Mouse (Mus musculus) kidney, adult 11 months (tissue): ENCODE measurements around the gene Armh1.
A peak's percentile ranks its signal among the peaks of the same experiment; 100 is the strongest.
"Not testable (repeated sequence)": the region's sequence is repeated elsewhere in the genome, so short reads cannot be mapped to it uniquely, and the experiment has no call there.

Source experiments
- DNase-seq: peaks from one replicate; pipeline ENCODE4 v3.0.0; 2022

Gene Armh1

GRCm38 (mm10) chr4:117267284-117267683 is 15.4 kb upstream of the Armh1 start:
- DNase-seq: peak; percentile 57

GRCm38 (mm10) chr4:117262987-117263386 is 11.1 kb upstream of the Armh1 start:
- no peak for DNase-seq

DNA sequence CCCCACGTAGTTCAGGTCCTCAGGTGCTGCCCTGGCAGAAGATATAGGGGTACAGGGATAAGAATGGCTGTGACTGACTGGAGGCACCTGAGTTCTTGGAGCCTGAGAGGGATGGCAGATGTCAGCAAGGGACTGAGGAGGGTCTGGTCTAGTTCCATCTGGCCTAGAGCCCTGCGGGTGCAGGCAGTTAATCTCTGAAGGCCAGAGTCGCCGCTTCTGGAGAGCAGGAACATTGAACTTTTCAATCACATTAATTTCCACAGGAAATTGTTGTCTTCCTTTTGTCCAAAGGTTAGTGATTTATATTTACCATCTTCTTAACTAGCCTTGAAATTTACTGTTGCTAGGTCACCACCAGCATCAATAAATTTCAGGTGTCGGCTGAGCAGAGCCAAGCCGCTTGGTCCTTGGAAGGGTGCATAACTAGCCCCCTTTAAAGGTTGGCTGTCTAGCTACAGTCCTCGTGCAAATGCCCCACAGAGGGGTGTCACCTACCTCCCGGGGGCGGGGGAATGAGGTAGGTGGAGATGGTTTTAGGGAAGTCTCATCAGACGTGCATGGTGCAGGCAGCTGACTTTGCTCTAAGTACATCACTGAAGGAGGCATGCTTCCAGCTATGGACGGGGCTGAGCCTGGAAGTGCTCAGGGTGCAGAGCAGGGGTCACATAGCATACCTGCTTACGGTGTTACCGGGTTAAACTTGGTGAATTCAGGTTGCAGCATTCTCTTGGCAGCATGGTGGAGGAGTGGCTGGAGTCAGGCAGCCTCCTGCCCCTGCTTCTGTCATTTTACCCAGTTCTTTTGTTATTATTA is 10.4 kb upstream of the Armh1 start:
- no peak for DNase-seq

- no peak for DNase-seq
Measured at GRCm38 (mm10) chr4:117261222-117261621, 9.3 kb upstream of the Armh1 start.

- not testable (repeated sequence) for DNase-seq
Measured at GRCm38 (mm10) chr4:117259909-117260308, 8.0 kb upstream of the Armh1 start.

DNA sequence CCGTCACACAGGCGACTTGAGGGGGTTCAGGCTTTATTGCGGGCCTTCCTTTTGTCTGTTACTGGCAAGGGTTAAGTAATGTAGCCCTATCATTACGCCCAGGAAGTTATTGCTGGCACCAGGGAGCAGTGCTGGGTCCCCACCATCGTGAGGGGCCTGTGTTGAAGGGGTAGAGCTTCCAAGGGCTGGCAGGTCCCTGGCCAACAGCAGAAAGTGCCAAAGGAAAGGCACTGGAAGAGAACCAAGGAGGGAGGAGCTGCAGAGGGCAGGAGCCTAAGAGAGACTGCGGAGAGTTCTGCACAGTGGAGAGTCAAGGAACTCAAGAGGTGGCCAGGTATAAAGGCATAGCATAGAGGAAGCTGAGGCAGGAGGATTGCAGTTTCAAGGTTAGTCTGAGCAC is 2.7 kb upstream of the Armh1 start:
- DNase-seq: no peak

GRCm38 (mm10) chr4:117254017-117254627 is 2.2 kb upstream of the Armh1 start:
- no peak for DNase-seq

DNA sequence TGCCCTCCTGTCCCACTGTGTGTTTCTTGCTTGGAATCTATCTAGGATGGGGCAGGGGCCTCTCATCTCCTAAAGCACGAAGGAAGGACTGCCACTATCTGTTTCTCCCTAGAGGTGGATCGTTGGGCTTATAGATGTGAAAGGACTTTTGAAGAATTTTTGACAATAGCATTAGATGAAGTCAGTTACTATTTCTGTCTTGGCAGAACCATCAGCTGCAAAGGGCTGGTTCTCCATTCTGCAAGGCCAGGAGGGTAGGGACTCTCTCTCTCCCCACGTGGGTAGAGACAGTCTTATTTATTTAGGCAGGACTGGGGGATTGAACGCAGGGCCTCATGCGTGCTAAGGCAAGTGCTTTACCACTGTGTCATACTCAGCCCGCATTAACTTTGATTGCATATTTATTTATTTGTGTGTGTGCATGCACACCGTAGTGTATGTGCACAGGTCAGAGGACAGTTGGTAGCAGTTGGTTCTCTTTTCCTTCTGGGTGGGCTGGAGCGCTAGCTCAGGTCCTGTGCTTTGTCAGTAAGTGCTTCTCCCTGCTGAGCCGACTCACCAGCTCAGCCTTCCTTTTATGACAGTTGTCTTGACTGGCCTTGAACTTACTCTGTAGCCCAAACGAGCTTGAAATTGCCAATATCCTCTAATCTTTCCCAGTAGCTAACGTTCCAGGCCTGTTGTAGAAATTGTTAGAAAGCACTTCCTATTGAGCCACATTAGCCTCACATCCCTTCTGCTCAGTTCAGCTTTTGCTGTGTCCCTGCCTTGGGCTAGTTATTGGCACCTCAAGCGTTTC is 1.5 kb upstream of the Armh1 start:
- no peak for DNase-seq

DNA sequence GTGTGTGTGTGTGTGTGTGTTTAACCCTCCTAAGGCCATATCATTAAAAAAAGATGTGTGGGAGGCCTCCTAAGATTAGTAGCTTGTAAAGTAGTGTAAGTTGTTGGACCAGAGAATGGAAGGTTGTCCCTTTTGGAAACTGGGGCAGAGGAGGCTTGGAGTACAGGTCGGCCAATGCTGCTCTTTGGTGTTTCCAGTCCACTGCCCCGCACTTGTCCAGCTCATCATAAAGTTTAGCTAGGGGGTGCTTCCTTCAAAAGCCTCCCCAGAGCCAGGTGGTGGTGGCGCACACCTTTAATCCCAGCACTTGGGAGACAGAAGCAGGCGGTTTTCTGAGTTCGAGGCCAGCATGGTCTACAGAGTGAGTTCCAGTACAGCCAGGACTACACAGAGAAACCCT is 830 bp upstream of the Armh1 start:
- peak; percentile 53 for DNase-seq

- no peak for DNase-seq
Measured at GRCm38 (mm10) chr4:117252351-117252750, 426 bp upstream of the Armh1 start.

DNA sequence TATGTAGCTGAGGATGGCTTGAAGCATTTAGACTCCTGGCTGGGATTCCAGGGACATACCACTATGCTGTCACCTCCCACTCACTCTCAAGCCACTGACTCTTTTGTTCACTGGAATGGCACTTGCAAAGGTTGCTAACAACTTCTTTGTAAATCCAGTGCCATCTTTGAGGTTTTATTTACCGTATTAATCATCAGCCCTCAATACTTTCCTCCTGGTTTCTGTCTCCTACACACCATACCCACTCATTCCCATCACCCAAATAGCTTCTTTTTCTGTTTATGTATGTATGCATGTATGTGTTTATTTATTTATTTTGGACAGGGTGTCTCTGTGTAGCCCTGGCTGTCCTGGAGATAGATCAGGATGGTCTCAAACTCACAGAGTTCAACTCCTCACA is 943 bp downstream of the Armh1 start:
- no peak for DNase-seq

DNA sequence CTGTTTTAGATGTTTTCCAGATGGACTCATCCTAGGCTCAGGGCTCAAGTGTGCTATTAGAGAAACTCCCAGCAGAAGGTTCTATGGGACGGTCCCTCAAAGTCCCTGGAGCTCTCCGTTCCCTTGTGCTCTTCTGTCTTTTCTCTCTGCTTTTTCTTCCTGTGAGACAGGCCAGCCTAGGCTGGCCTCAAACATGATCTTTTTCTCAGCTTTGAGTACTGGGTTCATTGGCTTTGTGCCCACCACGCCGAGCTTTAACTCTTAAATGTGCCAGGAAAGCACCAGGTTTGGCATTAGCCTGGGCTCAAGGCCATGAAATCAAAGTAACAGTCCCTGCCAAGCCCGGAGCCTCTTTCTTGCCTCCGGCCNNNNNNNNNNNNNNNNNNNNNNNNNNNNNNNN is 11.1 kb downstream of the Armh1 start:
- DNase-seq: peak; percentile 47

GRCm38 (mm10) chr4:117239153-117239552 is 12.8 kb downstream of the Armh1 start:
- DNase-seq: peak; percentile 44

DNA sequence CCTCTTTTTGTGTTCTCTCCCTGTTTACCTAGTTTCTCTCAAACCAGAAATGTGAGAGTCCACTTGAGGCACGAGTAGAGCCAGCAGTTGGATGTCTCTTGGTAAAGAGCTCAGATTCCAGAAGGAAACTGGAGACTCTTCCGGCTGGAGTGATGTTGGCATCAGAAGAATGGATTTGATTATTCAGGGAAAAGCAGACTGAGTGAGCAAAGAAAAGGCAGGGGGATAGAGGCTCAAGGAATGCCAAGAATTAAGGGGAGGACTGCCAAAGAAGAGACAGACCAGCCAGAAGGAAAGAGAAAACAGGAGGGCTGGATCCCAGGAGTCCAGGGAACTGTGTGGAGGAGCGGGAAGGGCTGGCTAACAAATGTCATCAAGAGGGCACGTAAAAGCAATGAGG is 16.1 kb downstream of the Armh1 start:
- DNase-seq: no peak

DNA sequence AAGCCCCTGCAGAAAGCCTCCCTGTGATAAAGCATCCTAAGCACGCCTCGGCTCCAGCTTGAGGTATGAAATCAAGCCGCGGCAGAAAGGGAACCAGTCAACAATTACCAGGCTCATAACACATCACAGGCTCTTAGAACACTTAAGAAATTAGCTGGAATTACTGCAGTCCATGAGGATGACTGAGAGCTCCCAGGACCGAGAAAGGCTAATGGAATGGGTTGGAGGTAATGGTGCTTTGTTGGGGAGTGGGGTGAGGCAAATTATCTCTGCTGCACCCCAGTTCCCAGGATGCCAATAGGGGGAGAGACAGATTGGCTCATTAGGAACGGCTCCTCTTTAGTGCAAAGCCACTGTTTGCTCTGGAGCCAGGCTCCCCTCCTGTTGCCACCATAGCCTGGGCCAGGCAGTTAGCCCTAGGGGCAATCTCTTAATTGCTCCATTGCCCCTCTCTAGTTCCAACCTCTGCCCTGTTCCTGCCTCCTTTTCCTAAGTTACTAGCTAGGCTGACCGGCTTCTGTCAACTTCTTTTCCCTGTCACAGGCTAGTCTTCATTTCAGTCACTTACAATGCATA is 17.7 kb downstream of the Armh1 start:
- DNase-seq: no peak

- DNase-seq: no peak
Measured at GRCm38 (mm10) chr4:117231208-117231607, 20.7 kb downstream of the Armh1 start.

GRCm38 (mm10) chr4:117230331-117230730 is 21.6 kb downstream of the Armh1 start:
- no peak for DNase-seq

DNA sequence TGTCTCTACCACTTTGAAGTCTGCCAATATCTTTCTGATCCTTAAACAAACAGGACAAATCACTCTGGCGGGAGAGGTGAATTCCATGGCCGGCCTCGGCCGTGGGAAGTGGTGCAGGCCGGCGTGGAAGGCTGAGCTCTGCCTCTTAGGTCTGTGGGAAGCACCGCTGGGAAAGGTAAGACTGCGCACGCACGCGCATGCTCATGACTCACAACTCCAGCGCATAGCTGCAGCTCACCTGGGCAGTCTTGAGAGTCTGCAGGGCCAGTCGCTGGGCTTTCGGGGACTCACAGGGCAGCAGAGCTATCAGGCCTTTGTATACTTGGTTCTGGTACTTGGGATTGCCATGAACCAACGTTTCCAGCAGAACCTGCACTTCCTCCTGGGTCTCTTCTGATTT is 22.3 kb downstream of the Armh1 start:
- no peak for DNase-seq

DNA sequence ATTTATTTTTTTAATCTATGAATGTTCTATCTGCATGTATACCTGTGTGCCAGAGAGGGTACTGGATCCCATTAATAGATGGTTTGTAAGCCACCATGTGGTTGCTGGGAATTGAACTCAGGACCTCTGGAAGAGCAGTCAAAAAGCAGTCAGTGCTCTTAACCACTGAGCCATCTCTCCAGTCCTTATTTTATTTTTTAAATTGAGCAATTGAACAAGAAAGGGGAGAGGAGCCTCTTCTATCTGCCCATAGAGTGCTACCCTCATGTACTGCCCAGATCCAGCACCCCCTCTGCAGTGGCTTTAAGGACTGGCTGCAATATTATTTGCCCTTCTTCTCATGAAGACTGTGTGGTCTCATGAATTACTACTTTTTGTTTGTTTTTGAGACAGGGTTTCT is 26.7 kb downstream of the Armh1 start:
- DNase-seq: no peak

DNA sequence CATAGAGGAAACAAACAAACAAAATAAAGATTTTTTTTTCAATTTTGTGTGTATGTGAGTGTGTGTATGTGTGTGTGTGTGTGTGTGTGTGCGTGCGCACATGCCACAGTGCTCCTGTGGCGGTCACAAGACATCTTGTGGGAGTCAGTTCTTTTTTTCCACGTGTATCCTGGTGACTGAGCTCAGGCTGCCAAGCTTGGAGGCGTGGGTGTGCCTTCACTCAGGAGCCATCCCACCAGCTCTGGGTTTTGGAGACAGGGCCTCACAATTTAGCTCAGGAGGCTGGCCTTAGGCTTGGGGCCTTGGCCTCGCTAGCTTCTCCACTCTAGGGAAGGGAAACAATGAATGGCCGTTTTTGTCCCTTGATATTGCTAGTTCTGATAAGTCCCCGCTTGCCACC is 27.8 kb downstream of the Armh1 start:
- no peak for DNase-seq

DNA sequence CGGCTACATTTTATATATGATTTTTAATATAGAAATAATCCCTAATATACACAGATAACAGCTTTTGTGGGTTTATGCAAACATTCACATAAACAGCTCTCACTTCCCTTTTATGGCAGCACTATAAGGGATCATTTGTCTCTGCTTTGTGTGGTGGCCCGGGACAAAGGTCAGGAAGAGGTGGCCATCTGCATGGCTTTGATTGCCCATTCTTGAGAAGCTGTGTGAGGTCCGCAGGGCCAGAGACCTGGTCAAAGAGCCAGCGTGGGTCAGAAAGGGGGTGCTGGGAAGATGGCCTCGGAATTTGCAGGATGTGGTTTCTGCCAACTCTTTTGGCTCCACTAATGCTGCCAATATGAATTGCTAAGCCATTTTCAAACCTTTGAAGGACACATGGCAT is 28.9 kb downstream of the Armh1 start:
- no peak for DNase-seq

DNA sequence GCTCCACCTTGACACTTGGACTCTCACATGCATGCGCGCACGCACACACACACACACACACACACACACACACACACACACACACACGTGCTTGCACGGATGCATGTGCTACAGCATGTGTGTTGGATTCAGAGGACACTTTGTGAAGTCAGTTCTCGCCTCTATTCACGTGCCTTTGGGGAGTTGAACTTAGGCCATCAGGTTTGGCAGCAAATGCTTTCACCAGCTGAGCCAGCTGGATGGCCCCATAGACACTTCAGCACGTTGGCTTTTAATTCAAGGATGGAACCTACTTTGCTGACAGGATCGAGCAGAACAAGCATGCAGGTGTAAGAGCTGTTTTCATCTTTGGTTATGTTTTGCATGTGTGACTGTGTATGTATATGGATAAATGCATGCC is 30.1 kb downstream of the Armh1 start:
- DNase-seq: no peak

GRCm38 (mm10) chr4:117220741-117221515 is 31.0 kb downstream of the Armh1 start:
- no peak for DNase-seq
